Mouse (Mus musculus) midbrain, embryonic 11.5 days (tissue): ENCODE data around the gene Scnn1g. TPM values are rescaled to one million over a fixed set of nuclear protein-coding genes. Genes with fewer than 3 reads are reported as not detected.
A peak's percentile ranks its signal among the peaks of the same experiment; 100 is the strongest.

ENCODE experiments used
- ATAC-seq: fragments of 200-750 bp; cut with Nextera tagmentation; 2 replicates; pipeline ENCODE4 v1.8.0; 2017; ENCODE audit warnings: moderate TSS enrichment, moderate library complexity; ENCODE audit not compliant: low FRiP score
- DNase-seq: peaks from one replicate; pipeline ENCODE4 v3.0.0; 2015; ENCODE audit warnings: low spot score; ENCODE audit errors: missing footprints
- H3K27ac ChIP-seq: fragments of 300-500 bp; sonication (generic); 2 replicates; pipeline ENCODE4 v1.5.1; 2014; ENCODE audit warnings: low read depth, low read length
- H3K27me3 ChIP-seq: fragments of 300-500 bp; sonication (generic); 2 replicates; pipeline ENCODE4 v1.6.1; 2014; ENCODE audit warnings: mild to moderate bottlenecking, low read length, moderate library complexity, mixed read lengths; ENCODE audit not compliant: control insufficient read depth, insufficient read depth
- H3K36me3 ChIP-seq: fragments of 300-500 bp; sonication (generic); 2 replicates; pipeline ENCODE4 v1.6.1; 2014; ENCODE audit warnings: mild to moderate bottlenecking, low read length, moderate library complexity, mixed read lengths; ENCODE audit not compliant: control insufficient read depth, insufficient read depth
- H3K4me1 ChIP-seq: fragments of 300-500 bp; sonication (generic); 2 replicates; pipeline ENCODE4 v1.6.1; 2014; ENCODE audit warnings: low read length; ENCODE audit not compliant: control insufficient read depth, insufficient read depth
- H3K4me2 ChIP-seq: fragments of 300-500 bp; sonication (generic); 2 replicates; pipeline ENCODE4 v1.6.1; 2014; ENCODE audit warnings: mild to moderate bottlenecking, moderate library complexity
- H3K4me3 ChIP-seq: fragments of 300-500 bp; sonication (generic); 2 replicates; pipeline ENCODE4 v1.5.1; 2014; ENCODE audit warnings: low read depth, low read length
- H3K9ac ChIP-seq: fragments of 300-500 bp; sonication (generic); 2 replicates; pipeline ENCODE4 v1.6.1; 2014; ENCODE audit warnings: low read length
- H3K9me3 ChIP-seq: fragments of 300-500 bp; sonication (generic); 2 replicates; pipeline ENCODE4 v1.6.1; 2016; ENCODE audit warnings: low read length; ENCODE audit not compliant: control insufficient read depth
- WGBS: fragments of 180-500 bp; shearing (Covaris S2); extraction: QIAGEN DNeasy Blood & Tissue Kit; methylation state at CpG from one replicate; pipeline ENCODE4 v1.1.7; 2014; 5-methylcytosine and 5-hydroxymethylcytosine counted together
- polyA plus RNA-seq: library from polyadenylated mRNA; unstranded; fragments of >200 nt; fragmentation: Nextera tagmentation; extraction: Ambion mirVana; gene quantifications from 2 replicates; pipeline ENCODE4 v1.2.1, GENCODE M21; 2014

The Scnn1g gene
- polyA plus RNA-seq, 1 experiment from 2014 or later = not detected

- DNase-seq = no peak
- Histone ChIP-seq H3K36me3 (no peaks in the 10 kb centered on the region), H3K9ac (no peak overlapping the region), H3K4me3 (no peak overlapping the region), H3K4me2 (peak overlapping the region; percentile 98; the same call in 1 of the 2 replicates), H3K4me1 (peaks cover 16% of the 10 kb centered on the region), H3K9me3 (no peaks in the 10 kb centered on the region), H3K27me3 (no peaks in the 10 kb centered on the region), H3K27ac (no peak overlapping the region)
- no peak for ATAC-seq
- 88% methylated on average over 2 of the region's 2 CpGs for WGBS
Measured at GRCm38 (mm10) chr7:121705051-121705450, 29.2 kb upstream of the Scnn1g start.

- WGBS = under 1% methylated on average over 75 of the region's 77 CpGs
- Histone ChIP-seq H3K9me3 (no peaks in the 10 kb centered on the region), H3K4me1 (peaks cover 16% of the 10 kb centered on the region), H3K4me3 (peak overlapping the region; percentile 83), H3K27me3 (no peaks in the 10 kb centered on the region), H3K9ac (peak overlapping the region; percentile 79), H3K36me3 (no peaks in the 10 kb centered on the region), H3K27ac (peak overlapping the region; percentile 81), H3K4me2 (peak overlapping the region; percentile 98)
- DNase-seq = peak; percentile 95
- peak; percentile 47 for ATAC-seq
Measured at GRCm38 (mm10) chr7:121706411-121707072, 27.7 kb upstream of the Scnn1g start.

GRCm38 (mm10) chr7:121707073-121707667, 27.1 kb upstream of the Scnn1g start, which contains the start of gene Usp31:
Gene Usp31, minus strand, starts transcription at chr7:121707253.
- peak; percentile 98 for ATAC-seq
- H3K27ac ChIP-seq = peak within 1 kb of the TSS; percentile 81
- H3K4me1 ChIP-seq = peaks cover 16% of the 10 kb centered on the region
- DNase-seq = peak; percentile 98
- H3K27me3 ChIP-seq = no peaks in the 10 kb centered on the region
- no peaks in the 10 kb centered on the region for H3K36me3 ChIP-seq
- peak within 1 kb of the TSS; percentile 98 for H3K4me2 ChIP-seq
- peak within 1 kb of the TSS; percentile 83 for H3K4me3 ChIP-seq
- H3K9ac ChIP-seq = peak within 1 kb of the TSS; percentile 79
- WGBS = under 1% methylated on average over 42 of the region's 82 CpGs
- H3K9me3 ChIP-seq = no peaks in the 10 kb centered on the region

GRCm38 (mm10) chr7:121711171-121711570, 23.1 kb upstream of the Scnn1g start:
- peaks cover 1% of the 10 kb centered on the region for H3K4me1 ChIP-seq
- no peak overlapping the region for H3K4me3 ChIP-seq
- 60% methylated on average over 2 of the region's 2 CpGs for WGBS
- H3K27ac ChIP-seq = no peak overlapping the region
- H3K4me2 ChIP-seq = no peak overlapping the region
- H3K9ac ChIP-seq = no peak overlapping the region
- no peaks in the 10 kb centered on the region for H3K36me3 ChIP-seq
- H3K27me3 ChIP-seq = no peaks in the 10 kb centered on the region
- ATAC-seq = no peak
- H3K9me3 ChIP-seq = no peaks in the 10 kb centered on the region
- no peak for DNase-seq

GRCm38 (mm10) chr7:121717031-121717430, 17.2 kb upstream of the Scnn1g start:
- no peak for DNase-seq
- H3K36me3 ChIP-seq = no peaks in the 10 kb centered on the region
- H3K4me3 ChIP-seq = no peak overlapping the region
- H3K27me3 ChIP-seq = no peaks in the 10 kb centered on the region
- WGBS = 84% methylated on average over 7 of the region's 7 CpGs
- no peaks in the 10 kb centered on the region for H3K4me1 ChIP-seq
- H3K9ac ChIP-seq = no peak overlapping the region
- no peak overlapping the region for H3K27ac ChIP-seq
- H3K9me3 ChIP-seq = no peaks in the 10 kb centered on the region
- no peak for ATAC-seq
- H3K4me2 ChIP-seq = no peak overlapping the region

- ATAC-seq = no peak
- 29% methylated on average over 5 of the region's 5 CpGs for WGBS
Measured at GRCm38 (mm10) chr7:121730225-121730624, 4.1 kb upstream of the Scnn1g start.

GRCm38 (mm10) chr7:121737511-121738415, 3.5 kb downstream of the Scnn1g start:
- Histone ChIP-seq H3K4me1 (peaks cover 6% of the 10 kb centered on the region), H3K9me3 (no peaks in the 10 kb centered on the region), H3K27ac (no peak overlapping the region), H3K27me3 (peaks cover 14% of the 10 kb centered on the region), H3K4me3 (no peak overlapping the region), H3K9ac (no peak overlapping the region), H3K4me2 (no peak overlapping the region), H3K36me3 (no peaks in the 10 kb centered on the region)
- DNase-seq (no peak), ATAC-seq (no peak)
- WGBS = 76% methylated on average over 29 of the region's 29 CpGs

More at GRCm38 (mm10) chr7:121730225-121730624, 4.1 kb upstream of the Scnn1g start:
- no peak overlapping the region for H3K9ac ChIP-seq
- DNase-seq = no peak
- H3K4me2 ChIP-seq = no peak overlapping the region
- no peak overlapping the region for H3K4me3 ChIP-seq
- no peaks in the 10 kb centered on the region for H3K9me3 ChIP-seq
- H3K4me1 ChIP-seq = peaks cover 6% of the 10 kb centered on the region
- H3K36me3 ChIP-seq = no peaks in the 10 kb centered on the region
- H3K27ac ChIP-seq = no peak overlapping the region
- H3K27me3 ChIP-seq = peaks cover 11% of the 10 kb centered on the region

- no peaks in the 10 kb centered on the region for H3K36me3 ChIP-seq
- no peak overlapping the region for H3K4me2 ChIP-seq
- no peak overlapping the region for H3K27ac ChIP-seq
- no peaks in the 10 kb centered on the region for H3K9me3 ChIP-seq
- 81% methylated on average over 5 of the region's 5 CpGs for WGBS
- no peak for ATAC-seq
- no peak overlapping the region for H3K9ac ChIP-seq
- DNase-seq = no peak
- H3K4me3 ChIP-seq = no peak overlapping the region
- no peaks in the 10 kb centered on the region for H3K4me1 ChIP-seq
- H3K27me3 ChIP-seq = no peaks in the 10 kb centered on the region
Measured at GRCm38 (mm10) chr7:121750244-121750643, 16.0 kb downstream of the Scnn1g start.
